ENCODE assay signal across 18 mouse cellular contexts in genomic region chr10:24282650-24283049, GRCm38 (mm10). TPM values are rescaled to one million over a fixed set of nuclear protein-coding genes. Genes with fewer than 3 reads are reported as not detected.
"Had no signal": no experiment of that assay in that cellular context is flagged by ENCODE, and none has a peak within 500 bp of the region (broad histone marks: within the 10 kb centered on the region; RNA-seq: fewer than 3 reads in every experiment).

No protein-coding gene starts in this region.

- H3K27ac ChIP-seq: liver, embryonic 13.5 days; midbrain, embryonic 12.5 days; midbrain, embryonic 15.5 days; neural tube, embryonic 12.5 days; neural tube, embryonic 15.5 days; stomach, postnatal 0 days had no signal

- DNase-seq: kidney, adult 11 months; kidney, adult 8-10 months; kidney, postnatal 14 days; kidney, postnatal 4 days; liver, embryonic 13.5 days; lung, adult 2 months; right cerebral cortex, adult 18-20 months; right cerebral cortex, postnatal 14 days; right cerebral cortex, postnatal 4 days; thymus, adult 2 months; thymus, postnatal 14 days; thymus, postnatal 4 days had no signal

- H3K4me3 ChIP-seq: liver, embryonic 13.5 days; midbrain, embryonic 12.5 days; midbrain, embryonic 15.5 days; neural tube, embryonic 12.5 days; neural tube, embryonic 15.5 days had no signal

- H3K36me3 ChIP-seq: liver, embryonic 13.5 days; midbrain, embryonic 12.5 days; midbrain, embryonic 15.5 days; neural tube, embryonic 12.5 days; neural tube, embryonic 15.5 days had no signal

- H3K9ac ChIP-seq: liver, embryonic 13.5 days; midbrain, embryonic 12.5 days; midbrain, embryonic 15.5 days; neural tube, embryonic 12.5 days; neural tube, embryonic 15.5 days had no signal

- H3K4me2 ChIP-seq: liver, embryonic 13.5 days; midbrain, embryonic 12.5 days; midbrain, embryonic 15.5 days; neural tube, embryonic 12.5 days; neural tube, embryonic 15.5 days had no signal

- H3K9me3 ChIP-seq: liver, embryonic 13.5 days; midbrain, embryonic 12.5 days; midbrain, embryonic 15.5 days; neural tube, embryonic 12.5 days; neural tube, embryonic 15.5 days had no signal

- H3K4me1 ChIP-seq: liver, embryonic 13.5 days; midbrain, embryonic 12.5 days; midbrain, embryonic 15.5 days; neural tube, embryonic 12.5 days; neural tube, embryonic 15.5 days had no signal

- H3K27me3 ChIP-seq: liver, embryonic 13.5 days; midbrain, embryonic 12.5 days; midbrain, embryonic 15.5 days; neural tube, embryonic 12.5 days; neural tube, embryonic 15.5 days had no signal

- ATAC-seq: midbrain, embryonic 15.5 days had no signal

RNA-seq across cellular contexts. Expression of gene Moxd1, which starts 59.3 kb away (rescaled TPM):
- polyA plus RNA-seq: liver, adult 2 months had no signal
